ENCODE assay signal across 17 mouse cellular contexts in genomic region chr3:131474526-131474925, GRCm38 (mm10). TPM values are rescaled to one million over a fixed set of nuclear protein-coding genes. Genes with fewer than 3 reads are reported as not detected.
DNase-seq lines count a peak whose midpoint lies in the region; ATAC-seq and TF ChIP-seq lines count a peak whose summit lies in the region.
"Had no signal": no experiment of that assay in that cellular context is flagged by ENCODE, and none has a peak within 500 bp of the region (broad histone marks: within the 10 kb centered on the region; RNA-seq: fewer than 3 reads in every experiment).

No protein-coding gene starts in this region.

- no peak overlapping the region for H3K27ac ChIP-seq in lung, postnatal 0 days (ENCODE audit: low read length)
- H3K27ac ChIP-seq: limb, embryonic 13.5 days had no signal

- H3K9ac ChIP-seq in lung, postnatal 0 days (replicated peaks; ENCODE audit: low read depth), result no peak overlapping the region
- H3K9ac ChIP-seq: forebrain, postnatal 0 days; limb, embryonic 13.5 days had no signal

- no peak for TF ChIP-seq EP300 in lung, postnatal 0 days (IDR thresholded peaks at IDR 0.05)

- TF ChIP-seq CTCF in lung, postnatal 0 days (IDR thresholded peaks at IDR 0.05), result no peak

- H3K4me2 ChIP-seq in lung, postnatal 0 days (replicated peaks; ENCODE audit: low read depth, low read length), result no peak overlapping the region
- H3K4me2 ChIP-seq: limb, embryonic 13.5 days had no signal

- no peaks in the 10 kb centered on the region for H3K27me3 ChIP-seq in lung, postnatal 0 days (replicated peaks; ENCODE audit: insufficient read depth, low read length)
- H3K27me3 ChIP-seq: CH12.LX; limb, embryonic 13.5 days; Patski had no signal

- ATAC-seq in lung, postnatal 0 days, result peak; percentile 57
- ATAC-seq in neutrophil, adult 5-6 weeks (ENCODE audit: extremely low read depth, insufficient number of reproducible peaks, low FRiP score, poor library complexity, severe bottlenecking), result peak; percentile 81
- ATAC-seq in megakaryocyte-erythroid progenitor cell, adult 5-6 weeks (replicated peaks; ENCODE audit: low FRiP score, low TSS enrichment, poor library complexity, severe bottlenecking), result no peak
- ATAC-seq: forebrain, postnatal 0 days; inflammation-experienced regulatory T-cells, adult 6 months; Patski had no signal

- H3K9me3 ChIP-seq in lung, postnatal 0 days (ENCODE audit: low read length), result no peaks in the 10 kb centered on the region

- peak; percentile 12 to 38 for DNase-seq in spleen, postnatal 10 days (ENCODE audit: low spot score in 2 of 2)
- no peak for DNase-seq in spleen, postnatal 14 days (ENCODE audit: low spot score in 2 of 2)
- DNase-seq in fat pad, adult 2 months (ENCODE audit: extremely low read depth, low read depth, low spot score), result peak; percentile 14
- DNase-seq in lung, postnatal 0 days (ENCODE audit: low spot score), result peak; percentile 29
- no peak for DNase-seq in left cerebral cortex, adult 9 months (ENCODE audit: low spot score in 2 of 2)
- DNase-seq in neural tube, embryonic 10.5 days (ENCODE audit: extremely low spot score, low spot score), result no peak
- DNase-seq: cerebellum, postnatal 25 days; forebrain, postnatal 0 days; heart, postnatal 10 days; kidney, postnatal 25 days; midbrain, embryonic 14.5 days had no signal

- no peaks in the 10 kb centered on the region for H3K36me3 ChIP-seq in lung, postnatal 0 days (ENCODE audit: insufficient read depth, low read length)
- H3K36me3 ChIP-seq: limb, embryonic 13.5 days had no signal

- 69% methylated on average over 13 of the region's 13 CpGs for WGBS in lung, postnatal 0 days

- H3K4me3 ChIP-seq in lung, postnatal 0 days (ENCODE audit: low read depth, low read length), result no peak overlapping the region
- H3K4me3 ChIP-seq: limb, embryonic 13.5 days had no signal

- H3K4me1 ChIP-seq in lung, postnatal 0 days (ENCODE audit: insufficient read depth, low read depth, low read length), result no peaks in the 10 kb centered on the region

RNA-seq across cellular contexts. Expression of gene Sgms2, which starts 16.7 kb away (rescaled TPM):
- polyA plus RNA-seq in lung, postnatal 0 days (2015; fragmentation: Nextera tagmentation; extraction: Ambion mirVana), result 4.1 TPM in 2 replicates
- total RNA-seq in neutrophil, adult 5-6 weeks (2017), result 50.2 and 60.1 TPM in 2 replicates
- total RNA-seq in megakaryocyte-erythroid progenitor cell, adult 5-6 weeks (2014; fragmentation: Nextera tagmentation), result 0.69 TPM in 1 of 2 replicates, not detected in the other
- 0.84 TPM in 1 of 2 replicates, not detected in the other for total RNA-seq in megakaryocyte-erythroid progenitor cell, adult 5-6 weeks (2017)
- total RNA-seq: CH12.LX had no signal

Comparison
In these comparisons a context has a peak if more than half of its experiments do, and no peak if none do; other contexts are left out.
1. DNase-seq: peak in spleen, postnatal 10 days (2 of 2), fat pad, adult 2 months (single experiment) and lung, postnatal 0 days (single experiment); none in spleen, postnatal 14 days (0 of 2), left cerebral cortex, adult 9 months (0 of 2) and neural tube, embryonic 10.5 days (single experiment).
2. RNA of gene Sgms2, which starts 16.7 kb away (total RNA-seq): 50.2 to 60.1 TPM in neutrophil, adult 5-6 weeks; 0.69 to 0.84 TPM in megakaryocyte-erythroid progenitor cell, adult 5-6 weeks; every median in the first group is over 10 times any median in the second.